Mouse (Mus musculus): ENCODE results near the gene Mov10l1. TPM values are rescaled to one million over a fixed set of nuclear protein-coding genes. Genes with fewer than 3 reads are reported as not detected.

Gene Mov10l1
- polyA plus RNA-seq, 2 experiments, result 0.10 to 0.19 TPM

- 87% methylated on average over 6 of the region's 6 CpGs for WGBS
- peaks cover 32% of the 10 kb centered on the region for H3K27me3 ChIP-seq (ENCODE audit: control insufficient read depth, insufficient read depth, low read length)
- H3K9me3 ChIP-seq (ENCODE audit: control insufficient read depth, low read length), result no peaks in the 10 kb centered on the region
- H3K4me3 ChIP-seq (replicated peaks; ENCODE audit: low read length), result no peak overlapping the region
- H3K9ac ChIP-seq (ENCODE audit: low read depth, low read length, severe bottlenecking), result no peak overlapping the region
- no peak for TF ChIP-seq POLR2A (IDR thresholded peaks at IDR 0.05; ENCODE audit: borderline replicate concordance, extremely low read depth, insufficient read depth, insufficient read length)
- no peak for DNase-seq (ENCODE audit: low spot score)
- no peak overlapping the region for H3K4me2 ChIP-seq (replicated peaks; ENCODE audit: low read depth, low read length, severe bottlenecking)
- no peaks in the 10 kb centered on the region for H3K36me3 ChIP-seq (ENCODE audit: control insufficient read depth, insufficient read depth, low read length)
- no peak overlapping the region for H3K27ac ChIP-seq (replicated peaks; ENCODE audit: low read depth, low read length)
- no peak for ATAC-seq (ENCODE audit: low FRiP score, low read depth)
- H3K4me1 ChIP-seq (ENCODE audit: control insufficient read depth, insufficient read depth, low read length), result no peaks in the 10 kb centered on the region
These were observed 79.2 kb downstream of the Mov10l1 start for GRCm38 (mm10) chr15:89061761-89062517.

- no peak for DNase-seq (ENCODE audit: low spot score)
- no peak overlapping the region for H3K9ac ChIP-seq (ENCODE audit: low read depth, low read length, severe bottlenecking)
- H3K9me3 ChIP-seq (ENCODE audit: control insufficient read depth, low read length), result no peaks in the 10 kb centered on the region
- TF ChIP-seq POLR2A (IDR thresholded peaks at IDR 0.05; ENCODE audit: borderline replicate concordance, extremely low read depth, insufficient read depth, insufficient read length), result no peak
- no peak overlapping the region for H3K4me3 ChIP-seq (replicated peaks; ENCODE audit: low read length)
- H3K36me3 ChIP-seq (ENCODE audit: control insufficient read depth, insufficient read depth, low read length), result no peaks in the 10 kb centered on the region
- 92% methylated on average over 5 of the region's 5 CpGs for WGBS
- no peak overlapping the region for H3K4me2 ChIP-seq (replicated peaks; ENCODE audit: low read depth, low read length, severe bottlenecking)
- no peaks in the 10 kb centered on the region for H3K4me1 ChIP-seq (ENCODE audit: control insufficient read depth, insufficient read depth, low read length)
- H3K27me3 ChIP-seq (ENCODE audit: control insufficient read depth, insufficient read depth, low read length), result peaks cover 37% of the 10 kb centered on the region
- no peak overlapping the region for H3K27ac ChIP-seq (replicated peaks; ENCODE audit: low read depth, low read length)
- ATAC-seq (ENCODE audit: low FRiP score, low read depth), result no peak
These were observed 79.8 kb downstream of the Mov10l1 start for GRCm38 (mm10) chr15:89062518-89062910.

GRCm38 (mm10) chr15:89063001-89063400, 80.3 kb downstream of the Mov10l1 start:
- Histone ChIP-seq H3K27me3 (ENCODE audit: control insufficient read depth, insufficient read depth, low read length) (peaks cover 42% of the 10 kb centered on the region), H3K4me1 (ENCODE audit: control insufficient read depth, insufficient read depth, low read length) (no peaks in the 10 kb centered on the region), H3K27ac (replicated peaks; ENCODE audit: low read depth, low read length) (no peak overlapping the region), H3K4me2 (replicated peaks; ENCODE audit: low read depth, low read length, severe bottlenecking) (no peak overlapping the region), H3K9ac (ENCODE audit: low read depth, low read length, severe bottlenecking) (no peak overlapping the region), H3K36me3 (ENCODE audit: control insufficient read depth, insufficient read depth, low read length) (no peaks in the 10 kb centered on the region), H3K9me3 (ENCODE audit: control insufficient read depth, low read length) (no peaks in the 10 kb centered on the region), H3K4me3 (replicated peaks; ENCODE audit: low read length) (no peak overlapping the region)
- no peak for TF ChIP-seq POLR2A (IDR thresholded peaks at IDR 0.05; ENCODE audit: borderline replicate concordance, extremely low read depth, insufficient read depth, insufficient read length)
- ATAC-seq (ENCODE audit: low FRiP score, low read depth), result no peak
- DNase-seq (ENCODE audit: low spot score), result no peak
- 71% methylated on average over 7 of the region's 7 CpGs for WGBS

GRCm38 (mm10) chr15:89063536-89063935, 80.8 kb downstream of the Mov10l1 start:
- no peak for TF ChIP-seq POLR2A (IDR thresholded peaks at IDR 0.05; ENCODE audit: borderline replicate concordance, extremely low read depth, insufficient read depth, insufficient read length)
- ATAC-seq (ENCODE audit: low FRiP score, low read depth) (no peak), DNase-seq (ENCODE audit: low spot score) (no peak)
- Histone ChIP-seq H3K4me3 (replicated peaks; ENCODE audit: low read length) (no peak overlapping the region), H3K27me3 (ENCODE audit: control insufficient read depth, insufficient read depth, low read length) (peaks cover 42% of the 10 kb centered on the region), H3K9ac (ENCODE audit: low read depth, low read length, severe bottlenecking) (no peak overlapping the region), H3K9me3 (ENCODE audit: control insufficient read depth, low read length) (no peaks in the 10 kb centered on the region), H3K36me3 (ENCODE audit: control insufficient read depth, insufficient read depth, low read length) (no peaks in the 10 kb centered on the region), H3K27ac (replicated peaks; ENCODE audit: low read depth, low read length) (no peak overlapping the region), H3K4me1 (ENCODE audit: control insufficient read depth, insufficient read depth, low read length) (no peaks in the 10 kb centered on the region), H3K4me2 (replicated peaks; ENCODE audit: low read depth, low read length, severe bottlenecking) (no peak overlapping the region)
- WGBS, result 56% methylated on average over 6 of the region's 6 CpGs

- H3K4me2 ChIP-seq (replicated peaks; ENCODE audit: low read depth, low read length, severe bottlenecking), result no peak overlapping the region
- H3K9me3 ChIP-seq (ENCODE audit: control insufficient read depth, low read length), result no peaks in the 10 kb centered on the region
- H3K4me3 ChIP-seq (replicated peaks; ENCODE audit: low read length), result no peak overlapping the region
- no peak for DNase-seq (ENCODE audit: low spot score)
- TF ChIP-seq POLR2A (IDR thresholded peaks at IDR 0.05; ENCODE audit: borderline replicate concordance, extremely low read depth, insufficient read depth, insufficient read length), result no peak
- no peak for ATAC-seq (ENCODE audit: low FRiP score, low read depth)
- WGBS, result 90% methylated on average over 5 of the region's 5 CpGs
- H3K27me3 ChIP-seq (ENCODE audit: control insufficient read depth, insufficient read depth, low read length), result peaks cover 39% of the 10 kb centered on the region
- H3K27ac ChIP-seq (replicated peaks; ENCODE audit: low read depth, low read length), result no peak overlapping the region
- H3K36me3 ChIP-seq (ENCODE audit: control insufficient read depth, insufficient read depth, low read length), result no peaks in the 10 kb centered on the region
- H3K4me1 ChIP-seq (ENCODE audit: control insufficient read depth, insufficient read depth, low read length), result no peaks in the 10 kb centered on the region
- no peak overlapping the region for H3K9ac ChIP-seq (ENCODE audit: low read depth, low read length, severe bottlenecking)
These were observed 82.2 kb downstream of the Mov10l1 start for GRCm38 (mm10) chr15:89064891-89065290.

All from limb, embryonic 14.5 days (tissue).